In genomic region chr7:126236083-126236793, GRCm38 (mm10) we compare ENCODE assay signal across 10 mouse cellular contexts. TPM values are rescaled to one million over a fixed set of nuclear protein-coding genes. Genes with fewer than 3 reads are reported as not detected.
DNase-seq lines count a peak whose midpoint lies in the region; ATAC-seq and TF ChIP-seq lines count a peak whose summit lies in the region.
"Had no signal": no experiment of that assay in that cellular context is flagged by ENCODE, and none has a peak within 500 bp of the region (broad histone marks: within the 10 kb centered on the region; RNA-seq: fewer than 3 reads in every experiment).

No protein-coding gene starts in this region.

- ATAC-seq in limb, embryonic 14.5 days (ENCODE audit: low FRiP score, low read depth) = no peak
- no peak for ATAC-seq in stomach, postnatal 0 days (ENCODE audit: low FRiP score, low TSS enrichment)
- ATAC-seq in heart, embryonic 12.5 days (ENCODE audit: insufficient number of reproducible peaks, low FRiP score) = no peak
- ATAC-seq: midbrain, embryonic 15.5 days had no signal

- intact Hi-C loops in left cerebral cortex, postnatal 25 days (cut with DNase I) = loop anchor here (1.0 kb wide), 3 partner anchors 30 to 469 kb away; no protein-coding TSS in a partner anchor

- no peaks in the 10 kb centered on the region for H3K4me1 ChIP-seq in limb, embryonic 14.5 days (ENCODE audit: control insufficient read depth, insufficient read depth, low read length)
- no peaks in the 10 kb centered on the region for H3K4me1 ChIP-seq in limb, embryonic 10.5 days
- H3K4me1 ChIP-seq in stomach, postnatal 0 days (replicated peaks; ENCODE audit: control insufficient read depth, insufficient read depth) = no peaks in the 10 kb centered on the region
- H3K4me1 ChIP-seq in heart, embryonic 12.5 days (replicated peaks) = no peaks in the 10 kb centered on the region; the same call in 1 of the 2 replicates
- H3K4me1 ChIP-seq: midbrain, embryonic 15.5 days had no signal

- no peak for TF ChIP-seq CTCF in brain, embryonic 14.5 days (IDR thresholded peaks at IDR 0.05; ENCODE audit: borderline replicate concordance, extremely low read depth, insufficient read depth, insufficient read length)
- TF ChIP-seq CTCF in stomach, postnatal 0 days (IDR thresholded peaks at IDR 0.05; ENCODE audit: low read depth) = no peak

- H3K4me2 ChIP-seq in limb, embryonic 14.5 days (replicated peaks; ENCODE audit: low read depth, low read length, severe bottlenecking) = no peak overlapping the region
- no peak overlapping the region for H3K4me2 ChIP-seq in stomach, postnatal 0 days (replicated peaks; ENCODE audit: low read depth)
- H3K4me2 ChIP-seq in heart, embryonic 12.5 days = no peak overlapping the region
- H3K4me2 ChIP-seq: midbrain, embryonic 15.5 days had no signal

- no peak for TF ChIP-seq POLR2A in limb, embryonic 14.5 days (IDR thresholded peaks at IDR 0.05; ENCODE audit: borderline replicate concordance, extremely low read depth, insufficient read depth, insufficient read length)
- no peak for TF ChIP-seq POLR2A in brain, embryonic 14.5 days (IDR thresholded peaks at IDR 0.05; ENCODE audit: borderline replicate concordance, extremely low read depth, insufficient read depth, insufficient read length, poor library complexity, severe bottlenecking)

- peak; percentile 12 for DNase-seq in limb, embryonic 14.5 days (ENCODE audit: low spot score)
- no peak for DNase-seq in limb, embryonic 10.5 days (ENCODE audit: low spot score)
- DNase-seq in brain, embryonic 14.5 days (ENCODE audit: low read depth) = peak; percentile 51
- peak; percentile 44 to 87 for DNase-seq in left cerebral cortex, postnatal 25 days (ENCODE audit: low spot score in 2 of 2)
- DNase-seq in splenic B cell, adult 2 months (ENCODE audit: low read depth, low spot score) = peak; percentile 36
- DNase-seq in adrenal gland, postnatal 25 days = no peak
- DNase-seq in stomach, postnatal 0 days (ENCODE audit: low spot score) = no peak
- DNase-seq: heart, adult 11 months had no signal

- no peak for TF ChIP-seq EP300 in stomach, postnatal 0 days (optimal IDR thresholded peaks at IDR 0.05)

- no peaks in the 10 kb centered on the region for H3K9me3 ChIP-seq in limb, embryonic 14.5 days (ENCODE audit: control insufficient read depth, low read length)
- no peaks in the 10 kb centered on the region for H3K9me3 ChIP-seq in limb, embryonic 10.5 days (replicated peaks)
- no peaks in the 10 kb centered on the region for H3K9me3 ChIP-seq in stomach, postnatal 0 days (ENCODE audit: control insufficient read depth, low read length)
- no peaks in the 10 kb centered on the region for H3K9me3 ChIP-seq in heart, embryonic 12.5 days (replicated peaks)
- H3K9me3 ChIP-seq: midbrain, embryonic 15.5 days had no signal

- WGBS in limb, embryonic 14.5 days = 62% methylated on average over 11 of the region's 11 CpGs
- 66% methylated on average over 11 of the region's 11 CpGs for WGBS in limb, embryonic 10.5 days
- WGBS in stomach, postnatal 0 days = 50% methylated on average over 11 of the region's 11 CpGs
- WGBS in heart, embryonic 12.5 days = 46% methylated on average over 11 of the region's 11 CpGs

- no peak overlapping the region for H3K4me3 ChIP-seq in limb, embryonic 14.5 days (replicated peaks; ENCODE audit: low read length)
- no peak overlapping the region for H3K4me3 ChIP-seq in limb, embryonic 10.5 days
- H3K4me3 ChIP-seq in stomach, postnatal 0 days (ENCODE audit: low read depth, low read length) = no peak overlapping the region
- H3K4me3 ChIP-seq in heart, embryonic 12.5 days = no peak overlapping the region
- H3K4me3 ChIP-seq: midbrain, embryonic 15.5 days had no signal

- H3K27me3 ChIP-seq in limb, embryonic 14.5 days (ENCODE audit: control insufficient read depth, insufficient read depth, low read length) = no peaks in the 10 kb centered on the region
- no peaks in the 10 kb centered on the region for H3K27me3 ChIP-seq in limb, embryonic 10.5 days (ENCODE audit: low read depth, poor library complexity, severe bottlenecking)
- H3K27me3 ChIP-seq in splenic B cell, adult 2 months (ENCODE audit: control insufficient read depth, insufficient read depth, low read length, poor library complexity, severe bottlenecking) = no peaks in the 10 kb centered on the region
- no peaks in the 10 kb centered on the region for H3K27me3 ChIP-seq in stomach, postnatal 0 days (ENCODE audit: control insufficient read depth, insufficient read depth, low read length)
- no peaks in the 10 kb centered on the region for H3K27me3 ChIP-seq in heart, embryonic 12.5 days (replicated peaks)
- H3K27me3 ChIP-seq: midbrain, embryonic 15.5 days had no signal

- no peak overlapping the region for H3K27ac ChIP-seq in limb, embryonic 14.5 days (replicated peaks; ENCODE audit: low read depth, low read length)
- H3K27ac ChIP-seq in limb, embryonic 10.5 days = no peak overlapping the region
- no peak overlapping the region for H3K27ac ChIP-seq in stomach, postnatal 0 days (replicated peaks)
- H3K27ac ChIP-seq in heart, embryonic 12.5 days (ENCODE audit: poor library complexity, severe bottlenecking) = no peak overlapping the region
- H3K27ac ChIP-seq: midbrain, embryonic 15.5 days had no signal

- no peaks in the 10 kb centered on the region for H3K36me3 ChIP-seq in limb, embryonic 14.5 days (ENCODE audit: control insufficient read depth, insufficient read depth, low read length)
- H3K36me3 ChIP-seq in limb, embryonic 10.5 days = no peaks in the 10 kb centered on the region
- H3K36me3 ChIP-seq in splenic B cell, adult 2 months (ENCODE audit: control insufficient read depth, insufficient read depth, low read length, poor library complexity, severe bottlenecking) = no peaks in the 10 kb centered on the region
- no peaks in the 10 kb centered on the region for H3K36me3 ChIP-seq in stomach, postnatal 0 days (ENCODE audit: control insufficient read depth, insufficient read depth, low read length)
- no peaks in the 10 kb centered on the region for H3K36me3 ChIP-seq in heart, embryonic 12.5 days
- H3K36me3 ChIP-seq: midbrain, embryonic 15.5 days had no signal

- no peak overlapping the region for H3K9ac ChIP-seq in limb, embryonic 14.5 days (ENCODE audit: low read depth, low read length, severe bottlenecking)
- H3K9ac ChIP-seq in stomach, postnatal 0 days (ENCODE audit: low read length) = no peak overlapping the region
- no peak overlapping the region for H3K9ac ChIP-seq in heart, embryonic 12.5 days
- H3K9ac ChIP-seq: midbrain, embryonic 15.5 days had no signal

RNA-seq across cellular contexts. Expression of gene Xpo6, which starts 35.9 kb away (rescaled TPM):
- polyA plus RNA-seq in limb, embryonic 14.5 days (2012; rRNA removed) = 202 and 291 TPM in 2 replicates
- polyA plus RNA-seq in limb, embryonic 14.5 days (2014; fragmentation: Nextera tagmentation; extraction: Ambion mirVana) = 63.2 and 65.2 TPM in 2 replicates
- polyA plus RNA-seq in limb, embryonic 10.5 days (2016; fragmentation: Nextera tagmentation; extraction: Ambion mirVana) = 74.7 and 80.1 TPM in 2 replicates
- 226 and 237 TPM in 2 replicates for polyA plus RNA-seq in brain, embryonic 14.5 days (2012; rRNA removed)
- 10 to 100 TPM; 93.6 to 95.1 TPM for total RNA-seq in left cerebral cortex, postnatal 25 days (2021)
- total RNA-seq in adrenal gland, postnatal 25 days (2021) = 102 and 119 TPM in 2 replicates
- 19.3 and 19.7 TPM in 2 replicates for polyA plus RNA-seq in stomach, postnatal 0 days (2015; fragmentation: Nextera tagmentation; extraction: Ambion mirVana)
- 44.7 and 48.1 TPM in 2 replicates for polyA plus RNA-seq in heart, embryonic 12.5 days (2016; fragmentation: Nextera tagmentation; extraction: Ambion mirVana)

RNA-seq across cellular contexts. Expression of gene Sbk1, which starts 36.2 kb away (rescaled TPM):
- polyA plus RNA-seq in limb, embryonic 14.5 days (2012; rRNA removed) = 47.9 and 68.3 TPM in 2 replicates
- 50.9 and 59.6 TPM in 2 replicates for polyA plus RNA-seq in limb, embryonic 14.5 days (2014; fragmentation: Nextera tagmentation; extraction: Ambion mirVana)
- polyA plus RNA-seq in limb, embryonic 10.5 days (2016; fragmentation: Nextera tagmentation; extraction: Ambion mirVana) = 83.4 and 122 TPM in 2 replicates
- 423 and 518 TPM in 2 replicates for polyA plus RNA-seq in brain, embryonic 14.5 days (2012; rRNA removed)
- 10 to 100 TPM; 75.6 to 82.4 TPM for total RNA-seq in left cerebral cortex, postnatal 25 days (2021)
- total RNA-seq in adrenal gland, postnatal 25 days (2021) = 72.1 and 102 TPM in 2 replicates
- 4.0 and 5.3 TPM in 2 replicates for polyA plus RNA-seq in stomach, postnatal 0 days (2015; fragmentation: Nextera tagmentation; extraction: Ambion mirVana)
- 24.0 and 24.5 TPM in 2 replicates for polyA plus RNA-seq in heart, embryonic 12.5 days (2016; fragmentation: Nextera tagmentation; extraction: Ambion mirVana)

Comparison
In these comparisons a context has a peak if more than half of its experiments do, and no peak if none do; other contexts are left out.
1. DNase-seq: peak in limb, embryonic 14.5 days (single experiment), brain, embryonic 14.5 days (single experiment), left cerebral cortex, postnatal 25 days (2 of 2) and splenic B cell, adult 2 months (single experiment); none in limb, embryonic 10.5 days (single experiment), adrenal gland, postnatal 25 days (single experiment) and stomach, postnatal 0 days (single experiment).